Mouse (Mus musculus) kidney, postnatal 0 days (tissue): Measurements from ENCODE around the gene Gm45837. TPM values are rescaled to one million over a fixed set of nuclear protein-coding genes. Genes with fewer than 3 reads are reported as not detected.

Experiments used
- ATAC-seq: fragments of 200-750 bp; cut with Nextera tagmentation; replicated peaks from 2 replicates; pipeline ENCODE4 v1.8.0; 2017; ENCODE audit warnings: low read depth, moderate number of reproducible peaks, moderate TSS enrichment, moderate library complexity; ENCODE audit not compliant: low FRiP score
- DNase-seq: peaks from one replicate; pipeline ENCODE4 v3.0.0-alpha.2; 2016; ENCODE audit warnings: low spot score
- H3K27ac ChIP-seq: fragments of 300-500 bp; sonication (generic); 2 replicates; pipeline ENCODE4 v1.5.1; 2014; ENCODE audit warnings: mild to moderate bottlenecking
- H3K27me3 ChIP-seq: fragments of 300-500 bp; sonication (generic); 2 replicates; pipeline ENCODE4 v1.6.1; 2014; ENCODE audit warnings: low read length, mixed read lengths; ENCODE audit not compliant: insufficient read depth
- H3K36me3 ChIP-seq: fragments of 300-500 bp; sonication (generic); 2 replicates; pipeline ENCODE4 v1.6.1; 2014; ENCODE audit warnings: low read length, mixed read lengths; ENCODE audit not compliant: insufficient read depth
- H3K4me1 ChIP-seq: fragments of 300-500 bp; sonication (generic); replicated peaks from 2 replicates; pipeline ENCODE4 v1.6.1; 2014; ENCODE audit warnings: antibody characterized with exemption, low read length, mixed read lengths; ENCODE audit not compliant: insufficient read depth
- H3K4me2 ChIP-seq: fragments of 300-500 bp; sonication (generic); 2 replicates; pipeline ENCODE4 v1.6.1; 2014; ENCODE audit warnings: mild to moderate bottlenecking, low read length, moderate library complexity, mixed read lengths
- H3K4me3 ChIP-seq: fragments of 300-500 bp; sonication (generic); replicated peaks from 2 replicates; pipeline ENCODE4 v1.5.1; 2014; ENCODE audit warnings: low read depth, low read length
- H3K9ac ChIP-seq: fragments of 300-500 bp; sonication (generic); 2 replicates; pipeline ENCODE4 v1.6.1; 2014; ENCODE audit warnings: low read depth, low read length
- H3K9me3 ChIP-seq: fragments of 300-500 bp; sonication (generic); replicated peaks from 2 replicates; pipeline ENCODE4 v1.6.1; 2016; ENCODE audit warnings: low read length, inconsistent platforms, mixed read lengths
- CTCF ChIP-seq: IDR thresholded peaks from 2 replicates; pipeline ENCODE4 v1.5.1; 2016; ENCODE audit warnings: antibody characterized with exemption, low read depth, mild to moderate bottlenecking, moderate library complexity
- WGBS: fragments of 180-500 bp; shearing (Covaris S2); extraction: QIAGEN DNeasy Blood & Tissue Kit; methylation state at CpG from one replicate; pipeline ENCODE4 v1.1.7; 2014; 5-methylcytosine and 5-hydroxymethylcytosine counted together
- polyA plus RNA-seq: library from polyadenylated mRNA; unstranded; fragments of >200 nt; fragmentation: Nextera tagmentation; extraction: Ambion mirVana; gene quantifications from 2 replicates; pipeline ENCODE4 v1.2.1, GENCODE M21; 2015

Gene Gm45837
- polyA plus RNA-seq, 1 experiment from 2014 or later = 4.5 TPM

- no peak overlapping the region for H3K9ac ChIP-seq
- no peaks in the 10 kb centered on the region for H3K27me3 ChIP-seq
- no peak overlapping the region for H3K4me2 ChIP-seq
- no peak overlapping the region; the same call in 1 of the 2 replicates for H3K27ac ChIP-seq
- peaks cover 16% of the 10 kb centered on the region for H3K4me1 ChIP-seq
- ATAC-seq (no peak), DNase-seq (no peak)
- no peaks in the 10 kb centered on the region for H3K36me3 ChIP-seq
- H3K4me3 ChIP-seq = no peak overlapping the region
- 58% methylated on average over 4 of the region's 4 CpGs for WGBS
- TF ChIP-seq CTCF = no peak
- H3K9me3 ChIP-seq = no peaks in the 10 kb centered on the region
These were observed 47.6 kb downstream of the Gm45837 start for GRCm38 (mm10) chr7:101458278-101458781.

GRCm38 (mm10) chr7:101459305-101459813 lies 48.7 kb downstream of the Gm45837 start:
- Histone ChIP-seq H3K27ac (no peak overlapping the region), H3K27me3 (no peaks in the 10 kb centered on the region), H3K4me1 (peaks cover 16% of the 10 kb centered on the region), H3K4me3 (no peak overlapping the region), H3K9ac (no peak overlapping the region), H3K4me2 (no peak overlapping the region), H3K36me3 (no peaks in the 10 kb centered on the region), H3K9me3 (no peaks in the 10 kb centered on the region)
- no peak for ATAC-seq
- no peak for TF ChIP-seq CTCF
- 60% methylated on average over 9 of the region's 9 CpGs for whole genome bisulfite sequencing
- no peak for DNase-seq

GRCm38 (mm10) chr7:101459923-101460607 lies 49.4 kb downstream of the Gm45837 start:
- peaks cover 20% of the 10 kb centered on the region for H3K4me1 ChIP-seq
- H3K9ac ChIP-seq = no peak overlapping the region
- no peaks in the 10 kb centered on the region for H3K9me3 ChIP-seq
- H3K36me3 ChIP-seq = no peaks in the 10 kb centered on the region
- H3K27ac ChIP-seq = no peak overlapping the region
- DNase-seq (no peak), ATAC-seq (no peak)
- no peak for TF ChIP-seq CTCF
- 52% methylated on average over 10 of the region's 10 CpGs for WGBS
- no peaks in the 10 kb centered on the region for H3K27me3 ChIP-seq
- no peak overlapping the region for H3K4me2 ChIP-seq
- no peak overlapping the region for H3K4me3 ChIP-seq

- Histone ChIP-seq H3K27me3 (no peaks in the 10 kb centered on the region), H3K4me1 (peaks cover 24% of the 10 kb centered on the region), H3K4me3 (no peak overlapping the region), H3K4me2 (no peak overlapping the region), H3K9ac (no peak overlapping the region), H3K9me3 (no peaks in the 10 kb centered on the region), H3K36me3 (no peaks in the 10 kb centered on the region), H3K27ac (no peak overlapping the region)
- WGBS = 47% methylated on average over 10 of the region's 10 CpGs
- no peak for DNase-seq
- no peak for TF ChIP-seq CTCF
- ATAC-seq = no peak
These were observed 49.9 kb downstream of the Gm45837 start for GRCm38 (mm10) chr7:101460608-101460957.

GRCm38 (mm10) chr7:101461571-101461970 lies 50.9 kb downstream of the Gm45837 start:
- Histone ChIP-seq H3K9ac (no peak overlapping the region), H3K27ac (no peak overlapping the region), H3K27me3 (no peaks in the 10 kb centered on the region), H3K36me3 (no peaks in the 10 kb centered on the region), H3K4me3 (no peak overlapping the region), H3K9me3 (no peaks in the 10 kb centered on the region), H3K4me1 (peaks cover 24% of the 10 kb centered on the region), H3K4me2 (no peak overlapping the region)
- ATAC-seq = no peak
- WGBS = 72% methylated on average over 11 of the region's 11 CpGs
- TF ChIP-seq CTCF = no peak
- no peak for DNase-seq

GRCm38 (mm10) chr7:101462327-101463068 lies 51.8 kb downstream of the Gm45837 start:
- H3K4me1 ChIP-seq = peaks cover 24% of the 10 kb centered on the region
- H3K27me3 ChIP-seq = no peaks in the 10 kb centered on the region
- WGBS = 60% methylated on average over 14 of the region's 14 CpGs
- H3K9me3 ChIP-seq = no peaks in the 10 kb centered on the region
- H3K36me3 ChIP-seq = no peaks in the 10 kb centered on the region
- TF ChIP-seq CTCF = no peak
- DNase-seq = peak; percentile 47
- H3K4me3 ChIP-seq = no peak overlapping the region
- H3K9ac ChIP-seq = no peak overlapping the region
- H3K4me2 ChIP-seq = no peak overlapping the region
- H3K27ac ChIP-seq = peak overlapping the region; percentile 42; the same call in 1 of the 2 replicates
- ATAC-seq = no peak
